Mouse (Mus musculus) MEL (cell line): Measurements from ENCODE around the gene Spats1.

Experiments used
- CHD1 ChIP-seq: IDR thresholded peaks from 2 replicates; pipeline ENCODE4 v1.6.1; 2012; ENCODE audit warnings: low read depth, mild to moderate bottlenecking, inconsistent platforms, low read length, improper control_type of control experiment
- CTCF ChIP-seq, 3 experiments: IDR thresholded peaks in 2 of 3; conservative IDR thresholded peaks in 1 of 3; 2 replicates each; pipeline ENCODE4 v1.5.1; 2011 to 2012; ENCODE audit warnings: low read length in 3 of 3, low read depth in 2 of 3, mild to moderate bottlenecking in 2 of 3, improper control_type of control experiment in 1 of 3, inconsistent platforms in 1 of 3, mixed read lengths in 1 of 3, moderate library complexity in 1 of 3; ENCODE audit not compliant: control insufficient read depth in 1 of 3, insufficient read depth in 1 of 3, poor library complexity in 1 of 3, severe bottlenecking in 1 of 3
- ELF1 ChIP-seq: IDR thresholded peaks from 2 replicates; pipeline ENCODE4 v1.6.1; 2014; ENCODE audit warnings: low read depth, mild to moderate bottlenecking, inconsistent platforms, low read length, improper control_type of control experiment, moderate library complexity
- EP300 ChIP-seq, 2 experiments: IDR thresholded peaks; 2 replicates each; pipeline ENCODE4 v1.6.1; 2011; ENCODE audit warnings: improper control_type of control experiment in 2 of 2, low read length in 2 of 2, low read depth in 1 of 2, mild to moderate bottlenecking in 1 of 2
- HCFC1 ChIP-seq: IDR thresholded peaks from 2 replicates; pipeline ENCODE4 v1.6.1; 2012; ENCODE audit warnings: low read depth, mild to moderate bottlenecking, inconsistent platforms, low read length, improper control_type of control experiment, moderate library complexity
- POLR2A ChIP-seq, 2 experiments: IDR thresholded peaks; 2 replicates each; pipeline ENCODE4 v1.6.1; 2011 to 2012; ENCODE audit warnings: low read length in 2 of 2, mild to moderate bottlenecking in 2 of 2, control low read depth in 1 of 2, improper control_type of control experiment in 1 of 2, low read depth in 1 of 2, moderate library complexity in 1 of 2; ENCODE audit not compliant: control insufficient read depth in 1 of 2, insufficient read depth in 1 of 2, poor library complexity in 1 of 2
- SIN3A ChIP-seq: IDR thresholded peaks from 2 replicates; pipeline ENCODE4 v1.6.1; 2012; ENCODE audit warnings: low read length, improper control_type of control experiment, inconsistent platforms
- TAL1 ChIP-seq: IDR thresholded peaks from 2 replicates; pipeline ENCODE4 v1.6.1; 2012; ENCODE audit warnings: mild to moderate bottlenecking, inconsistent platforms, low read length, moderate library complexity, mixed read lengths
- ZNF384 ChIP-seq: IDR thresholded peaks from 2 replicates; pipeline ENCODE4 v1.6.1; 2012; ENCODE audit warnings: low read depth, mild to moderate bottlenecking, inconsistent platforms, low read length, improper control_type of control experiment

DNA sequence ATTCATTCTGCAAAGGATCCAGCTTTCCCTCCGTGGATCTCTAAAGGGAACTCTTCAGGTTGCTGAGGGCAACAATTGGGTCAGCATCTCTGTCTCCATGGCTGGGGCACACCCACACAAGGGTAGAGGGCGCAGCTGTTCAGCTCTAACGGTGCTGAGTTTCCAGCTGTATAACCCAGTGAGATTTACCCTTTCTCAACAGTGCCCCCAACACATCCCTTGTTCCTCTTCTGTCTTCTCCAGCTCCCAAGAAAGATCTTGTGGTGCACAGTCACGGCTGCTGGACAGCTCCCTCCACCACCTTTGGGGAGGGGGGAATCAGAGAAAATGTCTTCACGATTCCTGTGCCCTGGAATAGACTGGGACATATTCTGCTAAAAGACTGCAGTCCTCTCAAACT, 12.0 kb upstream of the Spats1 start:
- TF ChIP-seq CTCF (IDR thresholded peaks at IDR 0.05 in 2 of 3, conservative IDR thresholded peaks at IDR 0.05 in 1 of 3; ENCODE audit: control insufficient read depth in 1 of 3, insufficient read depth in 1 of 3, low read depth in 2 of 3, low read length in 3 of 3, poor library complexity in 1 of 3, severe bottlenecking in 1 of 3) (no peak), TAL1 (no peak), EP300 (IDR thresholded peaks at IDR 0.05; ENCODE audit: low read depth in 1 of 2, low read length in 2 of 2) (no peak), ELF1 (no peak), POLR2A (IDR thresholded peaks at IDR 0.05; ENCODE audit: control insufficient read depth in 1 of 2, insufficient read depth in 1 of 2, low read depth in 1 of 2, low read length in 2 of 2, poor library complexity in 1 of 2) (no peak), ZNF384 (no peak), HCFC1 (no peak), CHD1 (no peak), SIN3A (no peak)
